Mouse (Mus musculus): ENCODE results near the gene Sparcl1.

- TF ChIP-seq MAX (IDR thresholded peaks at IDR 0.05) (no peak), MYOG (IDR thresholded peaks at IDR 0.05; ENCODE audit: control insufficient read depth, extremely low read depth, insufficient read length) (no peak), CTCF (IDR thresholded peaks at IDR 0.05; ENCODE audit: control insufficient read depth, insufficient read depth, insufficient read length) (no peak), USF1 (IDR thresholded peaks at IDR 0.05; ENCODE audit: low read depth) (no peak), MYOD1 (IDR thresholded peaks at IDR 0.05; ENCODE audit: control insufficient read depth, insufficient read length, low read depth) (no peak), CEBPB (IDR thresholded peaks at IDR 0.05; ENCODE audit: low read depth) (no peak)
These were observed 50.6 kb downstream of the Sparcl1 start for GRCm38 (mm10) chr5:104062773-104063551.

All from C2C12 (cell line).